Mouse (Mus musculus): ENCODE results near the gene Vav3.

Vav3 gene

DNA sequence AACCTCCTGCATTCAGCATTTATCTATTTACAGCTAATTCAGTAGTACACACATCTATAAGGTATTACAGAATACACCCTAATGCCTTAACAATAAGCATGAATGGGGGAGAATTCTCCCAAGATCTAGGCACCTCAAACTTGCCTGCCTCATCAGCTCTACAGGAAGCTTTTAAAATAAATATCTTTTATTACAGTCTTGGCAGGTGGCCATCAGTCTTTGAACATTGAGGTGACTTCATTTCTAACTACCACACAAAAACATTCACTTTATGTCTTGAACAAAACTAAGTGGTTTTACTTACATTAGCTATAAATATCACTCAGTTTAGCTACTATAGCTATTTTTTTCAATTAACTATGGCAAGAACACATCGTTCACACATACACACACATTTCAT is 332.5 kb downstream of the Vav3 start:
- in situ Hi-C loops (cut with MboI, MseI), result no loop called here

DNA sequence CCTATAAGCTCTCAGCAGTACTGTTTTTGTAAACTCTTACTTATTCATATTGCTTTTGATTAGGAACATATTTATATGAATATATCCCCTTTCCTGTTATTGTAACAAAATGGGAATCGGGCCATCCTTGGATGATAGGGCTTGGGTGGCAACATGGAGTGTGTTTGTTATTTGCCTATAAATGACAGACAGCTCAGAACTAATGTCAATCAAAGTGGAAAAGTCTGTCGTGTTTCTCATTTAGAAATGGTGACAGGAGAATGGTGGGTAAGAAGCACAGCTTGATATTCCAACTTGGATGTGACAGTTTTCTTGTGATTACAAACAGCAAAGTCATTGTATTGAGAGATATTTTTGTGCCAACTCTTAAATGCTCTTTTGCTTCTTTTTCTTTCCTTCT is 339.8 kb downstream of the Vav3 start:
- in situ Hi-C loops (cut with MboI, MseI), result no loop called here

- in situ Hi-C loops (cut with MboI, MseI), result no loop called here
Measured at GRCm38 (mm10) chr3:109681863-109682262, 341.4 kb downstream of the Vav3 start.

DNA sequence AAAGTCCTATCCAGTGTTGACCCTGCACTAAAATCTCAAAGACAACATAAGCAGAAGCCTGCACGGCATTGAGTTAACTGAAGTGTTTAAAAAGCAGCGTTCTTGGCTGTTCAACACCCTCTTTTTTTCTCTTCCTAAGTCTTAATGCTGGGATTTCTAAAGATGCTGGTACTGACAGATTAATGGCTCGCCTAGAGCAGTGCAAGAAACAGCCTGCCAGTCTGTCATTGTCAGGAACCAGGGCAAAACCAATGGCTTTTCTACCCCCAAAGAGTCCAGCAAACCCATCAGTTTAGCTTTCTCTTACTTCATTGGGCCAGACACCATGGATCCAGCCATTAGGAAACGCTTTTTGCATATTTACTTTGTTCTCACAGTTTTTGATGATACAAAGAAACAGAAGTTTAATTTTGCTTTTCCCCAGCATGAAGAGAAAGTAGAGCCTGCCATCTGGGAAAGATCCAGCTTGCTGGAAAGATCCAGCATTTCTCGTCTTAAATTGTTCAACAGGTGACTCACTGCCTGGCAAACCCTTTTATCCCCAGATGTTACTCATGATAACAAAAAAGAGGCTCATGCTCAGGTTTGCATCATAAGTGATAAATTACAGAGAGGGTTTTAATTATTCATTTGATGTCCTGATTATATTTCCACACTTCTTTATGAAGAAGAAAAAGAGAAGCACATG is 343.3 kb downstream of the Vav3 start:
- in situ Hi-C loops (cut with MboI, MseI), result no loop called here

DNA sequence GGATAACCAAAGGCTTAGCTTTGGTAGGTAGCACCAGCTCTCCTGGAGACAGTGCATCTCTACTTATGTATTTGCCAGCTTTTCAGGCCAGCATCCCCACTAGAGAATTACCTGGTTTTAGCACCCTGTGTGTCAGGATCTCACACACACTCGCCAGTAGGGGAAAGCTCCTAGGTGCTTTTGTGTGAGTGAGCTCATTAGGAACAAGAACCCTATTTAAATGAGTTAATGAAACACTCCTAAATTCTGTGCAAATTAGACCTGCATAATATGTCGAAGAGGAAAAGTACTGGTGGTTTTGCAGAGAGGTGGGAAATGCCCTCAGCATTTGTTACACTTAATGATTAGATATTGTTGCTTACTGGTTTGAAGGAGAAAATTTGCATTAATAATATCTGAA is 350.1 kb downstream of the Vav3 start:
- in situ Hi-C loops (cut with MboI, MseI), result no loop called here

GRCm38 (mm10) chr3:109692613-109693012 is 352.2 kb downstream of the Vav3 start:
- in situ Hi-C loops (cut with MboI, MseI), result no loop called here

- in situ Hi-C loops (cut with MboI, MseI), result loop anchor here (25.0 kb wide), 1 partner anchor 436 kb away; the partner anchor contains the start of gene Ntng1
Measured at GRCm38 (mm10) chr3:109701301-109701700, 360.8 kb downstream of the Vav3 start.

GRCm38 (mm10) chr3:109707786-109708460 is 367.5 kb downstream of the Vav3 start:
- in situ Hi-C loops (cut with MboI, MseI), result loop anchor here (25.0 kb wide), 1 partner anchor 429 kb away; the partner anchor contains the start of gene Ntng1

DNA sequence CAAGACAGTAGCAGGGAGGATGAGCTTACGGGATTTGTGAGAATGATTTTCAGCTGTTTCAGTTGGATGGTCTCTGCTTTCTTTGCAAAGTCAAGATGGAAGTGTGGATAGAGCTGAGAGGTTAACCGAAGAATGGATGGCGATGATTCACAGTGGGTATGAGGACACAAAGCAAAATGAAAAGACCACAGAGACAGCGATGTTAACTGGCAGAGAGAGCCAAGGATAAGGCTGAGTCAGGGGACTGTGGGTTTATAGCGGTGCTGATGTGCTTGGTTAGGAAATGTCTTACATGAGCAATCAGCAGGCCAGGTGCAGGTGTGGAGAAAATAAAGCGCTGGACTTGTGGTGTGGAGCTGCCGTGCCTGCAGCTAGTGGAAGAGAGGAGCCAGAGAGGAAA is 371.3 kb downstream of the Vav3 start:
- in situ Hi-C loops (cut with MboI, MseI), result loop anchor here (25.0 kb wide), 1 partner anchor 426 kb away; the partner anchor contains the start of gene Ntng1

GRCm38 (mm10) chr3:109714476-109714875 is 374.0 kb downstream of the Vav3 start:
- in situ Hi-C loops (cut with MboI, MseI), result loop anchor here (25.0 kb wide), 1 partner anchor 423 kb away; the partner anchor contains the start of gene Ntng1

DNA sequence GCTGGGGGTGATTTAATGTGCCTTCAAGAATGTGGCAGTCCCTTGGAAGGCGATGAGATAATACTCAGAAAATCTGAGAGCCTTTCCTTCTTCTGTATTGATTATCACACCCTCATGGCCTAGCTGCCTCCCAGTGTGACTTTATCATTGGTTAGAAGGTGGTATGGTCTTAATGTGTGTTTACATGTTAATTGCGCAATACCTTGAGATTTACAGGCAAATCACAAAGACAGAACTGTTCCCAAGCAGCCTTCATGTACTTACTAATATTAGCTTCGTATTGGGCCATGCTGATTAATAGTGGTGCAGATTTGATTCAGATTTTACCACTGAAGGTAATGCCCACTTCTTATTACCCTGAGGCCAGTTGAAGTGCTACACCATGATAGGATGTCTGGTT is 381.3 kb downstream of the Vav3 start:
- in situ Hi-C loops (cut with MboI, MseI), result loop anchor here (25.0 kb wide), 1 partner anchor 416 kb away; the partner anchor contains the start of gene Ntng1

DNA sequence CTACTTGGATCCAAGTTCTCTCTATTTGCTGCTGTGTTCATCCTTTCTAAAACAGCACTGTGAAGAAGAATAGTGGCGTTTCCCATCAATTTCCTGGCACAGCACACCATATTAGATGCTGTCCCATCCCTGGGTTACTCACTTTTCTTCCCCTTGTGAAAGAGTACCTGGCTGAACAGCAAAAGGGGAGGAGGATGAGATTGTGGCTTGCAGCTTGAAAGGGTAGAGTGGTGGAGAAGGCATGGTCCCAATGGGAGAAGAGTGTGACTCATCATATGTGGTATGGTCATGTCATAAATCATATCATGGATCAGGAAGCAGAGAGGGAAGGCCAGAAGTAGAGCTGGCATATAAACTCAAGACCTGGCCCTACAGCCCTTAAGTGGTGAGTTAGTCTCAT is 386.3 kb downstream of the Vav3 start:
- in situ Hi-C loops (cut with MboI, MseI), result no loop called here

DNA sequence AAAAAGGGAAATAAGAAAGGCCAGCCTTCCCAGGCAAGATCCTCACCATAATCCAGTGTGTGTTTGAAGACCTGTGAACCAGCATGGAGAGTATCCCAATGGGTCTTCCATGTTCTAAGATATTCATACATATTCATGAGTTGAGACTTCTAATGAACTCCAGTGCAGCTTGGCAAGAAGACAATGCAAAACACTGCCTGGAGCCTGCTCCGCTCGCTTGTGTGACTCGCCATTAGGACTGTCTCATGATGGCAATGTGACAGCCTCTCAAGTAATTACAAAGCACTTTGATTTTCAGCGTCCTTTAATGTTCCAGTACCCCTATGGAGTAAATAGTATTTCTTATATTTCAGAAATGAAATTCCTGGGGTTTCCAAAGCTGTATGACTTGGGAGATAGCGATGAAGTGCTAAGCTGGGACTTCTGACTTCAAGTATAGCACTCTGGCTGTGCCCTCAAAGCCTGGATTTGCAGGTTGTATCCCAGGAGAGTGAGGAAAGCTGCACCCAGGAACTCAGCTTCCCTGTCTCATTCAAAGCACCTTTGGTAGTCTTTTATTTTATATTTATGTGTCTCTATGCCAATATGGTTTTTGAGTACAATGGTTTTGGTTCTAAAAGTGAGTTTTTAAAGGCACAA is 391.3 kb downstream of the Vav3 start:
- in situ Hi-C loops (cut with MboI, MseI), result no loop called here

GRCm38 (mm10) chr3:109732327-109733182 is 392.1 kb downstream of the Vav3 start:
- in situ Hi-C loops (cut with MboI, MseI), result no loop called here

All from T-helper 2 cell (primary cell).